Mouse (Mus musculus) ES-E14 (cell line): ENCODE measurements around the gene Zfp963. TPM values are rescaled to one million over a fixed set of nuclear protein-coding genes. Genes with fewer than 3 reads are reported as not detected.

Source experiments
- DNase-seq: peaks from one replicate; pipeline ENCODE4 v3.0.0-alpha.2; 2013; ENCODE audit warnings: low read depth, low spot score
- H3K27ac ChIP-seq: 2 replicates; pipeline ENCODE4 v1.5.1; 2012; ENCODE audit warnings: low read depth, mild to moderate bottlenecking, low read length, moderate library complexity, mixed read lengths; ENCODE audit not compliant: poor library complexity, insufficient read depth, severe bottlenecking
- H3K36me3 ChIP-seq: 2 replicates; pipeline ENCODE4 v1.6.1; 2012; ENCODE audit warnings: mild to moderate bottlenecking, low read length, moderate library complexity, mixed read lengths; ENCODE audit not compliant: control insufficient read depth, poor library complexity, insufficient read depth, severe bottlenecking
- H3K4me1 ChIP-seq, 2 experiments: fragments of 150-350 bp in 1 of 2; sonication (generic) in 1 of 2; 2 replicates each; pipeline ENCODE4 v1.6.1; 2012; ENCODE audit warnings: low read length in 2 of 2, mild to moderate bottlenecking in 1 of 2, mixed read lengths in 1 of 2; ENCODE audit not compliant: control insufficient read depth in 2 of 2, insufficient read depth in 2 of 2, poor library complexity in 1 of 2
- H3K4me3 ChIP-seq, 2 experiments: fragments of 150-350 bp in 1 of 2; sonication (generic) in 1 of 2; 2 replicates each; pipeline ENCODE4 v1.5.1; 2012; ENCODE audit warnings: low read length in 2 of 2, low read depth in 1 of 2, mild to moderate bottlenecking in 1 of 2, mixed read lengths in 1 of 2; ENCODE audit not compliant: insufficient read depth in 1 of 2, poor library complexity in 1 of 2, severe bottlenecking in 1 of 2
- H3K9ac ChIP-seq: 2 replicates; pipeline ENCODE4 v1.6.1; 2012; ENCODE audit warnings: low read depth, mild to moderate bottlenecking, low read length, mixed read lengths; ENCODE audit not compliant: poor library complexity, insufficient read depth, severe bottlenecking
- H3K9me3 ChIP-seq: fragments of 150-350 bp; sonication (generic); 2 replicates; pipeline ENCODE4 v1.6.1; 2012; ENCODE audit warnings: low read depth, mild to moderate bottlenecking, low read length; ENCODE audit not compliant: control insufficient read depth, insufficient read depth
- CHD2 ChIP-seq: IDR thresholded peaks from 2 replicates; pipeline ENCODE4 v1.6.1; 2014; ENCODE audit warnings: mild to moderate bottlenecking, low read depth, low read length, inconsistent platforms
- HCFC1 ChIP-seq: IDR thresholded peaks from 2 replicates; pipeline ENCODE4 v1.6.1; 2012; ENCODE audit warnings: low read length, inconsistent platforms, borderline replicate concordance; ENCODE audit not compliant: insufficient read depth
- MAFK ChIP-seq: IDR thresholded peaks from 2 replicates; pipeline ENCODE4 v1.6.1; 2014; ENCODE audit warnings: mild to moderate bottlenecking, low read depth, low read length, inconsistent platforms; ENCODE audit not compliant: insufficient read depth
- ZC3H11A ChIP-seq: IDR thresholded peaks from 2 replicates; pipeline ENCODE4 v1.6.1; 2012; ENCODE audit warnings: low read depth, mild to moderate bottlenecking, inconsistent platforms, low read length, borderline replicate concordance
- ZNF384 ChIP-seq: IDR thresholded peaks from 2 replicates; pipeline ENCODE4 v1.6.1; 2012; ENCODE audit warnings: low read depth, low read length, inconsistent platforms
- in situ Hi-C, 2 experiments: fragments of 600-800 bp; cut with MboI; formaldehyde crosslinking; loops; one replicate each; pipeline ENCODE4 v1.15.1; 2025; ENCODE audit warnings: low sequenced_read_pairs in 2 of 2, inconsistent platforms in 1 of 2; ENCODE audit not compliant: unreplicated experiment in 2 of 2
- total RNA-seq: library from RNA; depleted of rRNA; stranded (reverse); fragments of 300-350 nt; gene quantifications from 2 replicates; pipeline ENCODE4 v1.2.3, GENCODE M21; 2012; rRNA removed

Gene Zfp963
- 2.1 and 2.7 TPM in 2 replicates for total RNA-seq

GRCm38 (mm10) chr8:69749544-69750454 is at the start of gene Zfp963:
TSS of gene Zfp963 (minus strand) at chr8:69749970.
- H3K9ac ChIP-seq = peak within 1 kb of the TSS; percentile 90
- peak within 1 kb of the TSS; percentile 89 to 99 for H3K4me3 ChIP-seq
- peak; percentile 90 for DNase-seq
- H3K9me3 ChIP-seq = no peaks in the 10 kb centered on the region
- peak; percentile 94 for TF ChIP-seq MAFK
- peak; percentile 54; the same call in 1 of the 2 replicates for TF ChIP-seq HCFC1
- TF ChIP-seq ZNF384 = no peak
- TF ChIP-seq ZC3H11A = no peak
- H3K4me1 ChIP-seq = peaks cover 4 to 5% of the 10 kb centered on the region in 2 experiments; a peak in 2 of 4 replicates
- in situ Hi-C loops = no loop called here
- no peaks in the 10 kb centered on the region for H3K36me3 ChIP-seq
- H3K27ac ChIP-seq = peak within 1 kb of the TSS; percentile 75; the same call in 1 of the 2 replicates

- no peak overlapping the region for H3K27ac ChIP-seq
- H3K36me3 ChIP-seq = peaks cover 89% of the 10 kb centered on the region
- in situ Hi-C loops = no loop called here
- no peak overlapping the region for H3K9ac ChIP-seq
- no peaks in the 10 kb centered on the region for H3K9me3 ChIP-seq
- TF ChIP-seq CHD2 = no peak
- TF ChIP-seq MAFK = no peak
- TF ChIP-seq HCFC1 = no peak
- TF ChIP-seq ZC3H11A = no peak
- TF ChIP-seq ZNF384 = no peak
- H3K4me1 ChIP-seq = no peaks in the 10 kb centered on the region
- DNase-seq = no peak
- H3K4me3 ChIP-seq = no peak overlapping the region
Observed at GRCm38 (mm10) chr8:69799261-69799660, 49.5 kb upstream of the Zfp963 start.

GRCm38 (mm10) chr8:69797661-69798060 is 47.9 kb upstream of the Zfp963 start:
- DNase-seq = no peak
- in situ Hi-C loops = no loop called here
- H3K4me1 ChIP-seq = peaks cover 0 to 2% of the 10 kb centered on the region in 2 experiments; a peak in 1 of 4 replicates
- peaks cover 89% of the 10 kb centered on the region for H3K36me3 ChIP-seq
- H3K9me3 ChIP-seq = no peaks in the 10 kb centered on the region
- H3K9ac ChIP-seq = no peak overlapping the region
- no peak overlapping the region for H3K27ac ChIP-seq
- no peak overlapping the region for H3K4me3 ChIP-seq
- no peak for TF ChIP-seq CHD2

GRCm38 (mm10) chr8:69796721-69797345 is 47.1 kb upstream of the Zfp963 start:
- in situ Hi-C loops = no loop called here
- TF ChIP-seq ZC3H11A = no peak
- no peak for TF ChIP-seq CHD2
- TF ChIP-seq HCFC1 = no peak
- no peak for TF ChIP-seq MAFK
- Histone ChIP-seq H3K9me3 (no peaks in the 10 kb centered on the region), H3K27ac (no peak overlapping the region), H3K4me3 (no peak overlapping the region), H3K36me3 (peaks cover 81% of the 10 kb centered on the region), H3K9ac (no peak overlapping the region), H3K4me1 (peaks cover 0 to 4% of the 10 kb centered on the region in 2 experiments; a peak in 1 of 4 replicates)
- DNase-seq = no peak
